In genomic region chr13:5553461-5553860, GRCm38 (mm10) we compare ENCODE assay signal across 21 mouse cellular contexts.
"Had no signal": no experiment of that assay in that cellular context is flagged by ENCODE, and none has a peak within 500 bp of the region (broad histone marks: within the 10 kb centered on the region; RNA-seq: fewer than 3 reads in every experiment).

No protein-coding gene starts in this region.

- H3K4me2 ChIP-seq: intestine, embryonic 15.5 days; limb, embryonic 13.5 days; liver, embryonic 13.5 days; midbrain, embryonic 13.5 days; neural tube, embryonic 13.5 days; stomach, embryonic 15.5 days had no signal

- H3K27ac ChIP-seq: intestine, embryonic 15.5 days; layer of hippocampus, adult 2 months; limb, embryonic 10.5 days; limb, embryonic 13.5 days; liver, embryonic 13.5 days; midbrain, embryonic 10.5 days; midbrain, embryonic 13.5 days; neural tube, embryonic 13.5 days; stomach, embryonic 15.5 days had no signal

- DNase-seq: kidney, adult 11 months; kidney, adult 8-10 months; kidney, postnatal 25 days; layer of hippocampus, adult 9-11 months; liver; liver, embryonic 13.5 days; retina, postnatal 1 day; right cerebral cortex, postnatal 25 days; spleen, adult 18-20 months; thymus, postnatal 25 days had no signal

- H3K27me3 ChIP-seq: intestine, embryonic 15.5 days; limb, embryonic 13.5 days; liver, embryonic 13.5 days; megakaryocyte, embryonic 14.5 days; midbrain, embryonic 13.5 days; neural tube, embryonic 13.5 days; stomach, embryonic 15.5 days had no signal

- H3K9ac ChIP-seq: intestine, embryonic 15.5 days; limb, embryonic 13.5 days; liver, embryonic 13.5 days; midbrain, embryonic 13.5 days; neural tube, embryonic 13.5 days; stomach, embryonic 15.5 days had no signal

- H3K9me3 ChIP-seq: intestine, embryonic 15.5 days; limb, embryonic 10.5 days; limb, embryonic 13.5 days; liver, embryonic 13.5 days; midbrain, embryonic 10.5 days; midbrain, embryonic 13.5 days; neural tube, embryonic 13.5 days; stomach, embryonic 15.5 days had no signal

- H3K4me1 ChIP-seq: intestine, embryonic 15.5 days; limb, embryonic 10.5 days; limb, embryonic 13.5 days; liver, embryonic 13.5 days; midbrain, embryonic 10.5 days; midbrain, embryonic 13.5 days; neural tube, embryonic 13.5 days; stomach, embryonic 15.5 days had no signal

- H3K36me3 ChIP-seq: intestine, embryonic 15.5 days; limb, embryonic 10.5 days; limb, embryonic 13.5 days; liver, embryonic 13.5 days; midbrain, embryonic 10.5 days; midbrain, embryonic 13.5 days; neural tube, embryonic 13.5 days; stomach, embryonic 15.5 days had no signal

- H3K4me3 ChIP-seq: intestine, embryonic 15.5 days; layer of hippocampus, adult 2 months; limb, embryonic 10.5 days; limb, embryonic 13.5 days; liver, embryonic 13.5 days; megakaryocyte, embryonic 14.5 days; midbrain, embryonic 10.5 days; midbrain, embryonic 13.5 days; myocyte; neural tube, embryonic 13.5 days; stomach, embryonic 15.5 days had no signal

- ATAC-seq: intestine, embryonic 15.5 days; midbrain, embryonic 13.5 days; midbrain, embryonic 16.5 days had no signal
